ENCODE assay signal across 21 mouse cellular contexts in genomic region chr19:42311332-42311731, GRCm38 (mm10).
A peak's percentile ranks its signal among the peaks of the same experiment; 100 is the strongest.
DNase-seq lines count a peak whose midpoint lies in the region; ATAC-seq lines count a peak whose summit lies in the region.
"Had no signal": no experiment of that assay in that cellular context is flagged by ENCODE, and none has a peak within 500 bp of the region (broad histone marks: within the 10 kb centered on the region; RNA-seq: fewer than 3 reads in every experiment).

No protein-coding gene starts in this region.

- DNase-seq in hindbrain, embryonic 11.5 days (ENCODE audit: low spot score) = no peak
- DNase-seq in A20 (ENCODE audit: low read depth, low spot score) = peak; percentile 4
- DNase-seq in MEL-GATA-1-ER (ENCODE audit: extremely low read depth, low read depth) = peak; percentile 53
- DNase-seq in kidney, adult 11 months = no peak
- no peak for DNase-seq in embryo, embryonic 11 days
- DNase-seq: cerebellum, adult 9-10 months; heart, postnatal 14 days; kidney, adult 2 months; kidney, postnatal 14 days; lung, adult 2 months; retina, postnatal 1 day; right cerebral cortex, postnatal 4 days; thymus, adult 2 months had no signal

- H3K4me3 ChIP-seq in hindbrain, embryonic 13.5 days = no peak overlapping the region
- no peak overlapping the region for H3K4me3 ChIP-seq in hindbrain, embryonic 11.5 days (ENCODE audit: low read depth, low read length)
- H3K4me3 ChIP-seq: embryonic facial prominence, embryonic 13.5 days; left cerebral cortex, adult 2 months; limb, embryonic 10.5 days had no signal

- no peak overlapping the region for H3K4me2 ChIP-seq in hindbrain, embryonic 13.5 days
- H3K4me2 ChIP-seq in hindbrain, embryonic 11.5 days (replicated peaks; ENCODE audit: low read depth, low read length) = no peak overlapping the region
- H3K4me2 ChIP-seq: embryonic facial prominence, embryonic 13.5 days; heart, embryonic 11.5 days; liver, embryonic 11.5 days had no signal

- H3K27me3 ChIP-seq in hindbrain, embryonic 13.5 days = no peaks in the 10 kb centered on the region
- no peaks in the 10 kb centered on the region for H3K27me3 ChIP-seq in hindbrain, embryonic 11.5 days (ENCODE audit: control insufficient read depth, insufficient read depth, low read length)
- H3K27me3 ChIP-seq: embryonic facial prominence, embryonic 13.5 days had no signal

- ATAC-seq in hindbrain, embryonic 13.5 days (ENCODE audit: low FRiP score) = no peak
- ATAC-seq in hindbrain, embryonic 11.5 days (ENCODE audit: low FRiP score) = no peak
- peak; percentile 50 for ATAC-seq in granulocyte monocyte progenitor cell, adult 5-6 weeks (replicated peaks; ENCODE audit: poor library complexity, severe bottlenecking)
- ATAC-seq: midbrain, embryonic 16.5 days had no signal

- H3K4me1 ChIP-seq in hindbrain, embryonic 13.5 days (replicated peaks) = peaks cover 48% of the 10 kb centered on the region
- peaks cover 7% of the 10 kb centered on the region; the same call in 1 of the 2 replicates for H3K4me1 ChIP-seq in hindbrain, embryonic 11.5 days (replicated peaks; ENCODE audit: control insufficient read depth, insufficient read depth, low read length)

- H3K36me3 ChIP-seq in hindbrain, embryonic 13.5 days = no peaks in the 10 kb centered on the region
- no peaks in the 10 kb centered on the region for H3K36me3 ChIP-seq in hindbrain, embryonic 11.5 days (ENCODE audit: control insufficient read depth, insufficient read depth, low read length)
- H3K36me3 ChIP-seq: embryonic facial prominence, embryonic 13.5 days; limb, embryonic 10.5 days had no signal

- H3K9me3 ChIP-seq in hindbrain, embryonic 13.5 days = no peaks in the 10 kb centered on the region
- no peaks in the 10 kb centered on the region for H3K9me3 ChIP-seq in hindbrain, embryonic 11.5 days (ENCODE audit: control insufficient read depth, low read length)
- H3K9me3 ChIP-seq: embryonic facial prominence, embryonic 13.5 days; limb, embryonic 10.5 days had no signal

- peak overlapping the region; percentile 82 for H3K27ac ChIP-seq in hindbrain, embryonic 13.5 days
- no peak overlapping the region for H3K27ac ChIP-seq in hindbrain, embryonic 11.5 days (ENCODE audit: low read depth, low read length)
- H3K27ac ChIP-seq: embryonic facial prominence, embryonic 13.5 days; left cerebral cortex, adult 2 months; limb, embryonic 10.5 days had no signal

- WGBS in hindbrain, embryonic 13.5 days = 51% methylated on average over 2 of the region's 2 CpGs
- WGBS in hindbrain, embryonic 11.5 days = 51% methylated on average over 2 of the region's 2 CpGs

- no peak overlapping the region for H3K9ac ChIP-seq in hindbrain, embryonic 13.5 days
- H3K9ac ChIP-seq in hindbrain, embryonic 11.5 days (ENCODE audit: low read depth, low read length) = no peak overlapping the region
- H3K9ac ChIP-seq: embryonic facial prominence, embryonic 13.5 days had no signal

Comparison
In these comparisons a context has a peak if more than half of its experiments do, and no peak if none do; other contexts are left out.
1. DNase-seq: peak in A20 (single experiment) and MEL-GATA-1-ER (single experiment); none in hindbrain, embryonic 11.5 days (single experiment), kidney, adult 11 months (single experiment) and embryo, embryonic 11 days (single experiment).